Mouse (Mus musculus) layer of hippocampus, adult 18-20 months (tissue): ENCODE data around the gene Acap2. TPM values are rescaled to one million over a fixed set of nuclear protein-coding genes. Genes with fewer than 3 reads are reported as not detected.
A peak's percentile ranks its signal among the peaks of the same experiment; 100 is the strongest.

Experiments
- DNase-seq, 2 experiments: peaks; one replicate each; pipeline ENCODE4 v3.0.0; 2022; ENCODE audit warnings: low spot score in 2 of 2
- long read RNA-seq: library from polyadenylated mRNA; stranded (forward); transcript quantifications from one replicate; pipeline ENCODE4 v2.0.0, GENCODE M21; 2021
- total RNA-seq, 2 experiments: library from RNA; stranded (reverse); gene quantifications; 2 replicates each; pipeline ENCODE4 v1.2.3; 2021

The Acap2 gene
- total RNA-seq = 100 to 1,000 TPM; 132 to 138 TPM
- long read RNA-seq, transcript Acap2-203 (23 exons, 3,414 nt) = major isoform, 5 of 37 reads
- long read RNA-seq, partial matches to known transcripts = 10 of 37 reads
- long read RNA-seq, other reads (novel, unspliced or antisense) = 18 of 37 reads

DNA sequence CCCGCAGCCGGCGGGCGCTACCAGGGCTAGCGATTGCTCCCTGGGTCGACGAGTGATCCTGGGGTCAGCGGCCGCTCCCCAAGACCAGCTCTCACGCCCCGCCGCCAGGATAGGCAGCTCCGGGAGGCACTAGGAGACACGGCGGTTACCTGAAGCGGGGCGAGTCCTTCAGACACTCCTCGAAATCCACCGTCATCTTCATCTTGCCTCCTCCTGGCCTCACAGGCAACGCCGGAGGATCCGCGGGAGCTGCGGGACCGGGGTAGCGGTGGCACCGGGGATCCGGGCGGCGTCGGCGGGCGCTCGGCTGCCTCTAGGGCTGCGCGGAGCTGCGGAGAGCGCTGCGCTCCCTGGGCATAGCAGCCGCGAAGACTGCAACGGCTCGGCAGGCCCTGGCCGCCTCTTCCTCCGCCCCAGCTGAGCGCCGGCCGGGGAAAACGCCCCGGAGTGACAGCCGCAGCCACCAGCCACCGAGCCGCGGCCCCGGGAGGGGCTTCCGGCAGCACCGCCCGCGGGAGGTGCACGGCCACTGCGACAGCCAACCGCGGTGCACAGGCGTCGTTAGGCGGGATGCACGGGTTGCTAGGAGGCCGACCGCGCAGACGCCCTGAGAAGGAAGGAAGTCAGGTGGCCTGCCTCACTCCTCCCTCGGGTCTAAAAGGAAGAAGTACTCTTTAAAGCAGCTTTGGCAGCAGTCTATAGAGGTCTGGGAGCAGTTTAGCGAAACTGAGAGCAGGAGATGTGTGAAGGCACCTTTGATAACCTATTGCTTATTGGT is at the start of gene Acap2:
Acap2 (minus strand) TSS at position 456 of the 778 bp plus-strand sequence.
- DNase-seq = peak; percentile 98

- DNase-seq = no peak
Observed at GRCm38 (mm10) chr16:31249401-31249800, 48.4 kb upstream of the Acap2 start.

DNA sequence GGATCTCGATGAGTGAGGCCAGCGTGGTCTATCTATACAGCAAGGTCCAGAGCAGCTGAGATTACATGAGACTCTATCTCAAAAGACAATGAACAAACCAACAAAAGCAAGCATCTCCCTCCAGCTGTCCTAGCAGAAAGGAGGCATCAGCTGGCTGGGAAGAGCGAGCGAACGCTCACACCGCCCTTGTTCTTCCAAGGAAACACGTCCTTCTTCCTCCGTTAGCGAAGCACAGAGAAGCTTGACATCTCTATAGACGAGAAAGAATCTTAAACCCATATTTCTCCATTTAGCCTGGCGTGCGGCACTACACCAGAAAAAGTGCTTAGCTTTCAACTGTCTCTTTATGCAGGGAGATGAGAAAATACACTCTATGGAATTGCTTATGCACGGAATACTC is 47.7 kb upstream of the Acap2 start:
- DNase-seq = no peak

- DNase-seq = no peak
Observed at GRCm38 (mm10) chr16:31247442-31247841, 46.4 kb upstream of the Acap2 start.

GRCm38 (mm10) chr16:31244053-31244452 is 43.0 kb upstream of the Acap2 start:
- DNase-seq = no peak

DNA sequence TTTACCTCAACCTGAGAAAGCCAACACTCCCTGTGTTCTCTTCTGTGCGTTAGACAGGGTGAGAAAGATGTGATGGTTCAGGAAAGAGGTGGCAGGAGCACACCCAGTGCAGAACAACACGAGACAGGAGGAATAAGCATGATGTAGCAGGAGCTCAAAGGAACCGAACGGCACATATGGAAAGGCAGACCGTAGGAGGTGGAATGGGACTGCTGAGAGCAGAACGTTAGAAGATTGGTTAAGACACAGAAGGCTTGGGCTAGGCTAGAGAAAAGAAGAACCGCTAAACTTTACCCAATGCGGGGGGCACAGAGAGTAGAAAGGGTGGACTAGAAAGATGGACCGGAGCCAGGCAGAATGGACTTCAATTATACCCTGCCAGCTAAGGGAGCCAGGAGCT is 40.4 kb upstream of the Acap2 start:
- DNase-seq = peak in 1 of 2 experiments; percentile 72

- DNase-seq = no peak
Observed at GRCm38 (mm10) chr16:31240569-31240968, 39.5 kb upstream of the Acap2 start.

GRCm38 (mm10) chr16:31238281-31238680 is 37.2 kb upstream of the Acap2 start:
- no peak for DNase-seq

DNA sequence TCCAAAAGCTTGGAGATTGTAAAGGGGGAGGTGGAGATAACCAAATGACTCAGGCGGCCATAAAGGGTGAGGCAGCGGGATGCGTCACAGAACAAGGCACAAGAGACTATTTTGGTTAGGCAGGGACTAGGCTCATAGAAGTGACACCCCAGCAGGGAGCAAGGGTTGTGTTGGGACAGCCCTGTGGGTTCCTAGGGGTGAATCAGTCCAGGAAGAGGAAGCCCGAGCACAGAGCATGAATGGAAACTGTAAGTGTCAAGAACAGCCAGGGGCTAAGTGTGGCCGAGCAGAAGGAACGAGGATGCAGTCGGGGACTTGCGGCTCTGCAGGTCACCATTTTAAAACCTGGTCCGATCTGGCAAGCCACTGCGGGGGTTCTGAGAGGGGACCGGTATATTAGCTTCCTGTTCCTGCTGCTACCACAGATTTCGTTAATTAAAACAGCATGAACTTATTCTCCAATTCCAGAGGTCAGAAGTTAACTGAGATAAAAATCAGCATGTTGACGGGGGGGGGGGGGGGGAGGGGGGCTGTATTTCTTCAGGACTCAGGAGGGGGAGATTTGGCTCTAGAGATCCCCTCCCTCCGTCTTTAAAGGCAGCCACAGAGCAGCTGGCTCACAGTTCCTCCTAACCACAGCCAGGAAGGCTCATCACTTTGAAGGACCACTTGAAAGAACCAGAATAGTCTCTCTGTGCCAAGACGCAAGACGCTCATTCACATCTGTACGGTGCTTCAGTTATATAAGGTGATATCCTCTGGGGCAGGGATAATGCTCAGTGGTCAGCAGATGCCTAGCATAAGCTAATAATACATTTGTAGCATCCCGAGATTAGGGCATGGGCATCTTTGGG is 34.6 kb upstream of the Acap2 start:
- DNase-seq = no peak

GRCm38 (mm10) chr16:31234808-31235456 is 33.9 kb upstream of the Acap2 start:
- no peak for DNase-seq

GRCm38 (mm10) chr16:31234356-31234755 is 33.3 kb upstream of the Acap2 start:
- no peak for DNase-seq

DNA sequence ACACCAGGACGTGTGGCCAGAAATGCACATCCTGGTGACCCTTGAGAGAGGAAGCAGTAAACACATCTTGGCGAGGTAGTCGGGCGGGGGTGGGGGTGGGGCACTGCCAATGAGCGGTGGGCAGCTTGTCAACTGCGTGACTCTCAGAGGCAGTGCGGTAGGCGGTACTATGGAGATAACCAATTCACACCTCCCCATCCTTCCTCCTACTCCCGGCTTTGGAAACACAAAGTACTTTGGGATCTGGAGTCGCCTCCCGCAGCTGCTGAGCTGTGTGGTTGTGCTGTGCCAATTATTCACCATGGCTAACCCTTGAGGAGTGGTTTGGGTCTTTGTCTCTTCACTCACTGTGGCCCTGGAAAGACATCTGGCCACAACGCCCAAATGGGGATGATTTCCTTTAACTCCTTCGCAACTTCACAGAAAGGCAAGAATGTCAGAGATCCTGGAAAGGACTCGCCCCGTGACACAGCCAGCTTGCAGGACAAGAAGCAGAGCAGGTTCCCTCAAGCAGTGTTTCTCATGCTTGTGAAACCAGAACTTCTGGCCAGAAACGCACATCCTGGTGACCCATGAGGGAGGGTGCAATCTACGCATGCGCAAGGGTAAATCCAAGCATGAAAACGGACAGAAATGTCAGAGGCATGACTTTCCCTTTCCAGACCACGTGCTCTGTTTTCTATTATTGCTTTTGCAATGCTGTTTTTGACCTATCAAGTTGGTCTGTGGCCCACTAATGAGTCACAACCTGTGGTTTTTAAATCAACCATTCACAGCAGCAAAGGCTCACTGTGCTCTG is 32.7 kb upstream of the Acap2 start:
- DNase-seq = peak; percentile 61 to 89

DNA sequence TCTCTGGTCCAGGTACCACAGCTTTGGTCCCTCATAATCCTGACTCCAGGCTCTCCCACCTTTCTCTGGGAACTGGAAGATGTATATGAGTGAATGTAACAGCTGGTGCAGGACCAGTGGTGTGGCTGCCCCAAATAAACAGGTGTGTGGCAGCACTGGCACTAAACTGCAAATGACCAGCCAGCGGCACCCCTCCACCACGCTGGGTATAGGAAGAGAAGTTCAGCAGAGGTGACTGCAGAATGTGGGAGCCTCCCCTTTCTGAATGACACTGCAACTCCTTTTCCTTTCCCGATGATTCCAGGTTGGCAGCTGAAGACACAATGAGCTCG is 32.1 kb upstream of the Acap2 start:
- no peak for DNase-seq

GRCm38 (mm10) chr16:31232491-31233166 is 31.6 kb upstream of the Acap2 start:
- no peak for DNase-seq

DNA sequence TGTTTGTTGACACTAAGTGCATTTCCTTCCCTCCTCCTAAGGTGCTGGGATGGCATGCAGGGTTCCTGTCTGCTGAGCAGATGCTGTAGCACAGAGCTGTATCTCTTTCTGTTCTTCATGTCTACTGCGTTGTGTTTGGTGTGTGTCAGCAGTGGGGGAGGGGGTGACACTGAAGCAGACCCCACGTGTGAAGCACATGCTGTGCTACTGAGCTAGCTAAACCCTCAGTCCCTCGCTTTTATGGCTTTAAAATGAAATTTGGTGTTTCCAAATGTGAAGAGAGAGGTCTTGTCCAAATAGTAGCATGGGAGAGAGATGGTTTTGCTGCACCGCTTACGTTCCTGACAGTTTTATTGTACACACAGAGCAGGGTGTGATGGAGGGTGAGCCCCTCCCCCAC is 30.5 kb upstream of the Acap2 start:
- DNase-seq = no peak

DNA sequence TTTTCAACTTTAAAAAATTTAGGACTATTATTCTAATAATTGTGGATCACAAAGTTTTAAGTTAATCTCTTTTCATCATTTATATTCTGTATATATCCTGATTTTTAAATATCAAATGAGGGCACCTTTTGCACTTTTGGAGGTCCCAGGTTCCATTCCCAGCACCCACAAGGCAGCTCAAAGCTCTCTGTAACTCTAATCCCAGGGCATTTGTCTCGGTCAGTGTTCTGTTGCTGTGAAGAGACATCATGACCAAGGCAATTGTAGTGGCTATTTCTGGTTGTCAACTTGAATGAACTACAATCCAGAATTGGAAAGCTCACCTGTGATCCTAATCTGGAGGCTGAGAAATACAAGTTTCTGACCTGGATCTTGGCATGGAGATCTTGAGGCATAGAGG is 26.7 kb upstream of the Acap2 start:
- DNase-seq = no peak

GRCm38 (mm10) chr16:31215271-31215670 is 14.2 kb upstream of the Acap2 start:
- no peak for DNase-seq

DNA sequence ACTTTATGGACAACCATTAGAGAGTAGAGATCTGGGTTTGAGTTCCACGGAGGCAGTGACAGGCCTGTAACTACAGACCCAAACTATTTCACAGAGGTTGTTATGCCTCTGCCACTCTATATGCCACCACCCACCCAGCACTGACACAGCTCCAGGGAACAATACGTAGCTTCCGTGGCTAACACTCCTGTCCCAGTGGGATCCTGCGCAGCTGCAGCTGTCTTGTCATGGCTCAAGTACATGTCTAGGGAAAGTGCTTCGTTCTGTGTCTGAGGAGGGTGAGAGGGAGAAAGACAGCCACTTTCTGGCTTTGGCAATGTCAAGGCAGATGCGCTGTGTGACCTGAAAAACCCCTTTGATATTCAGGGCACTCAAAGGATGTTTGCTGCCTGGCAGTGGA is 12.4 kb upstream of the Acap2 start:
- DNase-seq = no peak

- DNase-seq = no peak
Observed at GRCm38 (mm10) chr16:31211503-31211902, 10.5 kb upstream of the Acap2 start.

DNA sequence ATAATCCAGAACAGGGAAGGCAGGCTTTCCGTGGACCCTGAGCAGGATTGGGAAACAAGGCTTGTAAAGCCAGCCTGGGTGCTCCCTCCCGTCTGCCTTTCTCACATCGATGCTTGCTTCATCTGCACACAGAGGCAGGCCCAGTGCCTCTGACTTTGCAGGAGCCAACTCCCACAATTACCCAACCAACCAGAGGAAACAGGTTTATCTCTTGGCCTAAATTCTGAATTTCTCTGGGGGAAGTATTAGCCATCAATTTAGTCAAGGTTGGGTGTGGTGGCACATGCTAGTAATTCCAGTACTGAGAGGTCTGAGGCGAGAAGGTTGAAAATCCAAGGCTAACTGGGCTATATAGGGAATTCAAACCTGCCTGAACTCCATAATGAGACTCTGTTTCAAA is 9.4 kb upstream of the Acap2 start:
- no peak for DNase-seq
